Mouse (Mus musculus): ENCODE results near the gene Pou2f3. TPM values are rescaled to one million over a fixed set of nuclear protein-coding genes. Genes with fewer than 3 reads are reported as not detected.

Pou2f3 gene
- polyA plus RNA-seq, 2 experiments, result not detected

DNA sequence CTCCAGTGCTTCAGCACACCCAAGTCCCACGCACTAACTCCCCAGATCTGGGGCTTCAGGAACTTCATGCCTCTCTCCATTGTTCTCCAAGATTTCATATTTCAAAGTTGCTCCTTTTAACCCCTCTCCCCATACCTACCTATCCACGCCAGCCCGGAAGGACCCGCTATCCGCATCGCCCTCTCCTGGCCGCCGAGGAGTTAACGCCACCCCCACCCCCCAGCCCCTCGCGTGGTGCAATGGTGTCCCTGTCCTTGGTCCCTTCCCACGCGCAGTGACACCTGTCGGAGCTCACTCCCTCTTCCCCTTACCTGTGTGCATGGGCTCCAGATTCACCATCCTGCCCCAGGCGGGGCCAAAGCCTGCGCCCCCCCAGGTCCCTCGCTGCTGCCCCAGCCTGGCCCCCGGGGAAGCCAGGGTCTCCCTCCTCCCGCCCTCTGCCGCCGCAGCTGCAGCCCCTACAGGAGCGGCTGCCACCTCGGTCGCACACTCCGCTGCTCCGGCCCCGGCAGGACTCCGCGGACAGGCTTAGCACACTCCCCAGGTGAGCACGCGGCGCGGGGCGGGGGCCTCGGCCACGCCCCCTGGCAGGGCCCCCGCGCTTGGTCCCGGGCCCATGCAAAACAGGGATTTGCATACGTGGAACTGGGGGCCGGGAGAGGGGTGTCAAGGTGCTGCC lies 4.7 kb downstream of the Pou2f3 start:
- Histone ChIP-seq H3K4me2 (ENCODE audit: low read depth) (no peak overlapping the region; the same call in 1 of the 2 replicates), H3K36me3 (replicated peaks; ENCODE audit: control insufficient read depth, insufficient read depth, low read depth) (no peaks in the 10 kb centered on the region), H3K4me1 (replicated peaks; ENCODE audit: control insufficient read depth in 2 of 2, insufficient read depth in 2 of 2, low read length in 1 of 2) (no peaks in the 10 kb centered on the region), H3K27me3 (ENCODE audit: control insufficient read depth, insufficient read depth, low read length) (peaks cover 35% of the 10 kb centered on the region), H3K27ac (no peak overlapping the region), H3K9ac (replicated peaks) (no peak overlapping the region), H3K9me3 (ENCODE audit: control insufficient read depth, low read length) (no peaks in the 10 kb centered on the region), H3K4me3 (ENCODE audit: insufficient read depth in 1 of 2, low read depth in 2 of 2, low read length in 2 of 2) (no peak overlapping the region)
- 4% methylated on average over 41 of the region's 41 CpGs for WGBS (ENCODE audit: insufficient replicate concordance)
- ATAC-seq (ENCODE audit: insufficient read depth) (no peak), DNase-seq (ENCODE audit: low read depth in 3 of 3, low spot score in 3 of 3) (no peak)
- TF ChIP-seq EP300 (IDR thresholded peaks at IDR 0.05; ENCODE audit: low read depth), result no peak
- TF ChIP-seq CTCF (IDR thresholded peaks at IDR 0.05; ENCODE audit: low read depth), result no peak

DNA sequence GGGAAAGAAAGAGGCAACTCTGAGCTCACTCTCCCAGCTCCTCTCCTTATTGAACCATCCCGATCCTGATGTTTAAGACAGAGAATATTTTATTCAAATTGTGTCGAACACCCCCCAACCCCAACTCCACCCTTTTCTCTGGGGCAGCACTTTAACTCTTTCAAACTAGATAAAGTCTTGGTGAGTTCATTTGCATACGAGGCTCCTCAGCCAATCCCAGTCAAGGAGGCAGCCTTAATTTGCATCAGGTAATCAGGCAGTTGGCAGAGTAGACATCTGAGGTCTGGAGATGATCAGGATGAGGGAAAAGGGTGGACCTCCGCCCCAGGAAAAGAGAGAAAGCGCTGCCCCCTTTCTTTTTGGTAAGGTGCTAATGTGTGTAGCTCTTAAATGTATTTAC lies 10.0 kb downstream of the Pou2f3 start:
- peak; percentile 39; the same call in 1 of the 2 replicates for ATAC-seq (ENCODE audit: insufficient read depth)
- 5% methylated on average over 5 of the region's 5 CpGs for WGBS (ENCODE audit: insufficient replicate concordance)
- H3K4me3 ChIP-seq (ENCODE audit: insufficient read depth in 1 of 2, low read depth in 2 of 2, low read length in 2 of 2), result no peak overlapping the region
- H3K4me1 ChIP-seq (replicated peaks; ENCODE audit: control insufficient read depth in 2 of 2, insufficient read depth in 2 of 2, low read length in 1 of 2), result no peaks in the 10 kb centered on the region
- peak in 1 of 3 experiments; percentile 24 for DNase-seq (ENCODE audit: low read depth in 3 of 3, low spot score in 3 of 3)
- peaks cover 20% of the 10 kb centered on the region for H3K27me3 ChIP-seq (ENCODE audit: control insufficient read depth, insufficient read depth, low read length)
- no peak overlapping the region for H3K9ac ChIP-seq (replicated peaks)
- no peaks in the 10 kb centered on the region for H3K36me3 ChIP-seq (replicated peaks; ENCODE audit: control insufficient read depth, insufficient read depth, low read depth)
- TF ChIP-seq CTCF (IDR thresholded peaks at IDR 0.05; ENCODE audit: low read depth) (no peak), EP300 (IDR thresholded peaks at IDR 0.05; ENCODE audit: low read depth) (no peak)
- no peak overlapping the region for H3K27ac ChIP-seq
- H3K4me2 ChIP-seq (ENCODE audit: low read depth), result no peak overlapping the region
- no peaks in the 10 kb centered on the region for H3K9me3 ChIP-seq (ENCODE audit: control insufficient read depth, low read length)

DNA sequence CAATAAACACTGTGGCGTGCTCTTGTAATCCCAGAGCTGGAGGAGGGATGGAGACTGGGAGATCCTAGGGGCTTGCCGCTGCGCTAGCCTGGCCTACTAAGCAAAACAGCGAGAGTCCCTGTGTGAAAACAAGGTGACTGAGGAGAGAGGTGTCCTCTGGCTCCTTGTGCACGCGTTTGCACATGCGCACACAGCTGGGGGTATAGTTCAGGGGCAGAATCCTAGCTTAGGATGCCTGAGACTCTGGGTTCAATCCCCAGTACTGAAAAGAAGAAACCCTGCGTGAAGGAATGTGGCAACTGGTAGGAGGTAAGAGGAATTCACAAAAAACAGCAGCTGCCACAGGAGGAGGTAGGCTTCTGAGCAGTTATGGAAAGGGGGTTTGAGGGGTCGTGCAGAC lies 16.2 kb downstream of the Pou2f3 start:
- Histone ChIP-seq H3K9ac (replicated peaks) (no peak overlapping the region), H3K4me1 (replicated peaks; ENCODE audit: control insufficient read depth in 2 of 2, insufficient read depth in 2 of 2, low read length in 1 of 2) (no peaks in the 10 kb centered on the region), H3K4me2 (ENCODE audit: low read depth) (no peak overlapping the region), H3K27ac (no peak overlapping the region), H3K27me3 (ENCODE audit: control insufficient read depth, insufficient read depth, low read length) (no peaks in the 10 kb centered on the region; the same call in 1 of the 2 replicates), H3K9me3 (ENCODE audit: control insufficient read depth, low read length) (no peaks in the 10 kb centered on the region), H3K36me3 (replicated peaks; ENCODE audit: control insufficient read depth, insufficient read depth, low read depth) (no peaks in the 10 kb centered on the region), H3K4me3 (ENCODE audit: insufficient read depth in 1 of 2, low read depth in 2 of 2, low read length in 2 of 2) (no peak overlapping the region)
- DNase-seq (ENCODE audit: low read depth in 3 of 3, low spot score in 3 of 3), result no peak
- TF ChIP-seq CTCF (IDR thresholded peaks at IDR 0.05; ENCODE audit: low read depth), result no peak
- no peak for TF ChIP-seq EP300 (IDR thresholded peaks at IDR 0.05; ENCODE audit: low read depth)
- ATAC-seq (ENCODE audit: insufficient read depth), result no peak
- WGBS (ENCODE audit: insufficient replicate concordance), result 16% methylated on average over 9 of the region's 9 CpGs

DNA sequence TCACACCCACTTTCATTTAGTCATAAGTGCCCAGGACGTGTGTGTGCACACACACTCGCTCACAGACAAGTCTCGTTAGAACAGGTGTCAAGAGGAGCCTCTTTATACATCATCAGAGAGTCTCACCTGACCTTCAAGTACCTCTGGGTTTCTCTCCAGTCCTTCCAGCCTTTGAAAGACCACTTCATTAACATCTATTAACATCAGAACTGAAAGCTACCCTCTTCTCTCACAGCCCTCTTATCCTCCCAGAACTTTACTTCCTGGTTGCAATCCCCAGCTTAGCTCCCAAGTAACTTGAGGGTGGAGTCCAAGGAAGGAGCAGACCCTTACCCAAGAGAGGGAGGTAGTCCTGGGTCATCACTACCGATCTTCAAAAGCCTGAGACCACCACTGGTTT lies 18.6 kb downstream of the Pou2f3 start:
- H3K4me3 ChIP-seq (ENCODE audit: insufficient read depth in 1 of 2, low read depth in 2 of 2, low read length in 2 of 2), result no peak overlapping the region
- TF ChIP-seq CTCF (IDR thresholded peaks at IDR 0.05; ENCODE audit: low read depth), result no peak
- no peak for TF ChIP-seq EP300 (IDR thresholded peaks at IDR 0.05; ENCODE audit: low read depth)
- 31% methylated on average over 4 of the region's 4 CpGs for WGBS (ENCODE audit: insufficient replicate concordance)
- H3K4me1 ChIP-seq (replicated peaks; ENCODE audit: control insufficient read depth in 2 of 2, insufficient read depth in 2 of 2, low read length in 1 of 2), result no peaks in the 10 kb centered on the region
- H3K9me3 ChIP-seq (ENCODE audit: control insufficient read depth, low read length), result no peaks in the 10 kb centered on the region
- DNase-seq (ENCODE audit: low read depth in 3 of 3, low spot score in 3 of 3) (no peak), ATAC-seq (ENCODE audit: insufficient read depth) (no peak)
- H3K4me2 ChIP-seq (ENCODE audit: low read depth), result no peak overlapping the region
- H3K27ac ChIP-seq, result no peak overlapping the region
- H3K9ac ChIP-seq (replicated peaks), result no peak overlapping the region
- no peaks in the 10 kb centered on the region; the same call in 1 of the 2 replicates for H3K27me3 ChIP-seq (ENCODE audit: control insufficient read depth, insufficient read depth, low read length)
- no peaks in the 10 kb centered on the region for H3K36me3 ChIP-seq (replicated peaks; ENCODE audit: control insufficient read depth, insufficient read depth, low read depth)

DNA sequence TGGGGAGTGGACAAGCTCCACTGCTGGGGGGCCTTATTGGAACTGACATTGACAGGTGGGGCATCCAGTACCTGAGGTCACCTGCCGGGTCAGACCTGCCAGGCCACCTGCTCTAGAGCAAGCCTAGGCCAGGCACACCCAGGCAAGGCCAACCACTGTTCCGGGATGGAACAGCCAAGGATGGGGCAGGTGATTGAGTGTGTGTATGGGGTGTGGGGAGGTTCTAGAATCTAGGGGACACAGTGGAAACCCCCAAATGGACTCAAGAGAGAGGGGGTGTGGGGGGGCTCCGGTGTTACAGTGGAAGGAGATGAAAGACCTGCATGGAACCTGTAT lies 21.2 kb downstream of the Pou2f3 start:
- Histone ChIP-seq H3K9me3 (ENCODE audit: control insufficient read depth, low read length) (no peaks in the 10 kb centered on the region), H3K4me2 (ENCODE audit: low read depth) (no peak overlapping the region), H3K4me3 (ENCODE audit: insufficient read depth in 1 of 2, low read depth in 2 of 2, low read length in 2 of 2) (no peak overlapping the region), H3K4me1 (replicated peaks; ENCODE audit: control insufficient read depth in 2 of 2, insufficient read depth in 2 of 2, low read length in 1 of 2) (no peaks in the 10 kb centered on the region), H3K9ac (replicated peaks) (no peak overlapping the region), H3K36me3 (replicated peaks; ENCODE audit: control insufficient read depth, insufficient read depth, low read depth) (no peaks in the 10 kb centered on the region), H3K27ac (no peak overlapping the region), H3K27me3 (ENCODE audit: control insufficient read depth, insufficient read depth, low read length) (no peaks in the 10 kb centered on the region; the same call in 1 of the 2 replicates)
- WGBS (ENCODE audit: insufficient replicate concordance), result 44% methylated on average over 3 of the region's 3 CpGs
- no peak for ATAC-seq (ENCODE audit: insufficient read depth)
- TF ChIP-seq EP300 (IDR thresholded peaks at IDR 0.05; ENCODE audit: low read depth) (no peak), CTCF (IDR thresholded peaks at IDR 0.05; ENCODE audit: low read depth) (no peak)
- no peak for DNase-seq (ENCODE audit: low read depth in 3 of 3, low spot score in 3 of 3)

Measured in liver, embryonic 14.5 days (tissue).